Mouse (Mus musculus): ENCODE results near the gene Robo1. TPM values are rescaled to one million over a fixed set of nuclear protein-coding genes. Genes with fewer than 3 reads are reported as not detected.
A peak's percentile ranks its signal among the peaks of the same experiment; 100 is the strongest.
"Not testable (repeated sequence)": the region's sequence is repeated elsewhere in the genome, so short reads cannot be mapped to it uniquely, and the experiment has no call there.

Robo1 gene
- polyA plus RNA-seq, 1 experiment from 2014 or later, result 44.5 TPM

- H3K4me1 ChIP-seq, result peaks cover 7% of the 10 kb centered on the region
- H3K4me3 ChIP-seq, result no peak overlapping the region
- no peaks in the 10 kb centered on the region for H3K9me3 ChIP-seq
- no peaks in the 10 kb centered on the region for H3K27me3 ChIP-seq (replicated peaks; ENCODE audit: low read depth, poor library complexity, severe bottlenecking)
- no peak overlapping the region for H3K27ac ChIP-seq (replicated peaks)
- whole genome bisulfite sequencing, result 50% methylated on average over 2 of the region's 2 CpGs
- DNase-seq (ENCODE audit: low spot score), result no peak
- no peaks in the 10 kb centered on the region for H3K36me3 ChIP-seq (replicated peaks)
These were observed 162.0 kb downstream of the Robo1 start for GRCm38 (mm10) chr16:72470037-72470673.

GRCm38 (mm10) chr16:72510716-72511199 is 202.7 kb downstream of the Robo1 start:
- Histone ChIP-seq H3K4me3 (no peak overlapping the region), H3K27me3 (replicated peaks; ENCODE audit: low read depth, poor library complexity, severe bottlenecking) (no peaks in the 10 kb centered on the region), H3K27ac (replicated peaks) (no peak overlapping the region), H3K9me3 (no peaks in the 10 kb centered on the region), H3K4me1 (peaks cover 8% of the 10 kb centered on the region; the same call in 1 of the 2 replicates), H3K36me3 (replicated peaks) (no peaks in the 10 kb centered on the region)
- WGBS, result 21% methylated on average over 6 of the region's 6 CpGs
- DNase-seq (ENCODE audit: low spot score), result no peak

GRCm38 (mm10) chr16:72531337-72531736 is 223.2 kb downstream of the Robo1 start:
- WGBS, result 70% methylated on average over 2 of the region's 2 CpGs
- DNase-seq (ENCODE audit: low spot score), result no peak
- Histone ChIP-seq H3K4me3 (no peak overlapping the region), H3K9me3 (no peaks in the 10 kb centered on the region), H3K27ac (replicated peaks) (no peak overlapping the region), H3K27me3 (replicated peaks; ENCODE audit: low read depth, poor library complexity, severe bottlenecking) (no peaks in the 10 kb centered on the region), H3K4me1 (no peaks in the 10 kb centered on the region), H3K36me3 (replicated peaks) (no peaks in the 10 kb centered on the region)

GRCm38 (mm10) chr16:72533900-72534571 is 225.9 kb downstream of the Robo1 start:
- Histone ChIP-seq H3K4me1 (no peaks in the 10 kb centered on the region), H3K36me3 (replicated peaks) (no peaks in the 10 kb centered on the region), H3K4me3 (no peak overlapping the region), H3K27ac (replicated peaks) (no peak overlapping the region), H3K27me3 (replicated peaks; ENCODE audit: low read depth, poor library complexity, severe bottlenecking) (no peaks in the 10 kb centered on the region), H3K9me3 (no peaks in the 10 kb centered on the region)
- WGBS, result 87% methylated on average over 4 of the region's 4 CpGs
- DNase-seq (ENCODE audit: low spot score), result no peak

- Histone ChIP-seq H3K4me3 (no peak overlapping the region), H3K27ac (replicated peaks) (no peak overlapping the region), H3K4me1 (no peaks in the 10 kb centered on the region), H3K9me3 (no peaks in the 10 kb centered on the region), H3K27me3 (replicated peaks; ENCODE audit: low read depth, poor library complexity, severe bottlenecking) (no peaks in the 10 kb centered on the region), H3K36me3 (replicated peaks) (no peaks in the 10 kb centered on the region)
- WGBS, result 52% methylated on average over 3 of the region's 3 CpGs
- DNase-seq (ENCODE audit: low spot score), result no peak
These were observed 230.1 kb downstream of the Robo1 start for GRCm38 (mm10) chr16:72538171-72538570.

GRCm38 (mm10) chr16:72543928-72544327 is 235.8 kb downstream of the Robo1 start:
- DNase-seq (ENCODE audit: low spot score), result no peak
- WGBS, result 82% methylated on average over 3 of the region's 3 CpGs
- H3K36me3 ChIP-seq (replicated peaks), result no peaks in the 10 kb centered on the region
- H3K27ac ChIP-seq (replicated peaks), result no peak overlapping the region
- H3K4me3 ChIP-seq, result no peak overlapping the region
- no peaks in the 10 kb centered on the region for H3K27me3 ChIP-seq (replicated peaks; ENCODE audit: low read depth, poor library complexity, severe bottlenecking)
- H3K4me1 ChIP-seq, result no peaks in the 10 kb centered on the region
- H3K9me3 ChIP-seq, result no peaks in the 10 kb centered on the region

- DNase-seq (ENCODE audit: low spot score), result no peak
- H3K9me3 ChIP-seq, result no peaks in the 10 kb centered on the region
- H3K27me3 ChIP-seq (replicated peaks; ENCODE audit: low read depth, poor library complexity, severe bottlenecking), result no peaks in the 10 kb centered on the region
- 63% methylated on average over 2 of the region's 2 CpGs for WGBS
- no peaks in the 10 kb centered on the region for H3K36me3 ChIP-seq (replicated peaks)
- H3K4me1 ChIP-seq, result no peaks in the 10 kb centered on the region
- no peak overlapping the region for H3K27ac ChIP-seq (replicated peaks)
- H3K4me3 ChIP-seq, result no peak overlapping the region
These were observed 236.8 kb downstream of the Robo1 start for GRCm38 (mm10) chr16:72544950-72545349.

- no peaks in the 10 kb centered on the region for H3K27me3 ChIP-seq (replicated peaks; ENCODE audit: low read depth, poor library complexity, severe bottlenecking)
- no peaks in the 10 kb centered on the region for H3K36me3 ChIP-seq (replicated peaks)
- H3K4me1 ChIP-seq, result peaks cover 16% of the 10 kb centered on the region
- 22% methylated on average over 8 of the region's 8 CpGs for WGBS
- peak; percentile 13 for DNase-seq (ENCODE audit: low spot score)
- no peak overlapping the region for H3K4me3 ChIP-seq
- no peak overlapping the region for H3K27ac ChIP-seq (replicated peaks)
- no peaks in the 10 kb centered on the region for H3K9me3 ChIP-seq
These were observed 243.7 kb downstream of the Robo1 start for GRCm38 (mm10) chr16:72551672-72552243.

- Histone ChIP-seq H3K4me1 (peaks cover 16% of the 10 kb centered on the region), H3K4me3 (no peak overlapping the region), H3K27me3 (replicated peaks; ENCODE audit: low read depth, poor library complexity, severe bottlenecking) (no peaks in the 10 kb centered on the region), H3K9me3 (no peaks in the 10 kb centered on the region), H3K36me3 (replicated peaks) (no peaks in the 10 kb centered on the region), H3K27ac (replicated peaks) (no peak overlapping the region)
- DNase-seq (ENCODE audit: low spot score), result no peak
- WGBS, result 46% methylated on average over 5 of the region's 5 CpGs
These were observed 245.6 kb downstream of the Robo1 start for GRCm38 (mm10) chr16:72553713-72554112.

GRCm38 (mm10) chr16:72562149-72562548 is 254.0 kb downstream of the Robo1 start:
- H3K27me3 ChIP-seq (replicated peaks; ENCODE audit: low read depth, poor library complexity, severe bottlenecking); DNase-seq (ENCODE audit: low spot score); H3K4me3 ChIP-seq; H3K9me3 ChIP-seq; H3K4me1 ChIP-seq; H3K27ac ChIP-seq (replicated peaks); H3K36me3 ChIP-seq (replicated peaks): not testable (repeated sequence)
- 72% methylated on average over 2 of the region's 2 CpGs for WGBS

GRCm38 (mm10) chr16:72563196-72563963 is 255.3 kb downstream of the Robo1 start:
- DNase-seq (ENCODE audit: low spot score), result no peak
- H3K36me3 ChIP-seq (replicated peaks), result no peaks in the 10 kb centered on the region
- peaks cover 7% of the 10 kb centered on the region for H3K27me3 ChIP-seq (replicated peaks; ENCODE audit: low read depth, poor library complexity, severe bottlenecking)
- H3K9me3 ChIP-seq, result no peaks in the 10 kb centered on the region
- 24% methylated on average over 15 of the region's 15 CpGs for WGBS
- peaks cover 8% of the 10 kb centered on the region for H3K4me1 ChIP-seq
- H3K4me3 ChIP-seq, result 0 out of 2 replicates have a peak overlapping the region, but pooled peaks have one; percentile 9
- no peak overlapping the region for H3K27ac ChIP-seq (replicated peaks)

- 0 out of 2 replicates have a peak, but pooled peaks cover 4% of the 10 kb centered on the region for H3K4me1 ChIP-seq
- 91% methylated on average over 1 of the region's 1 CpGs for WGBS
- no peak for DNase-seq (ENCODE audit: low spot score)
- H3K36me3 ChIP-seq (replicated peaks), result no peaks in the 10 kb centered on the region
- H3K9me3 ChIP-seq, result no peaks in the 10 kb centered on the region
- no peak overlapping the region for H3K27ac ChIP-seq (replicated peaks)
- H3K27me3 ChIP-seq (replicated peaks; ENCODE audit: low read depth, poor library complexity, severe bottlenecking), result no peaks in the 10 kb centered on the region
- H3K4me3 ChIP-seq, result no peak overlapping the region
These were observed 267.1 kb downstream of the Robo1 start for GRCm38 (mm10) chr16:72575171-72575570.
